Mouse (Mus musculus): ENCODE data around the gene Sin3b.
A peak's percentile ranks its signal among the peaks of the same experiment; 100 is the strongest.
"Not testable (repeated sequence)": the region's sequence is repeated elsewhere in the genome, so short reads cannot be mapped to it uniquely, and the experiment has no call there.

The Sin3b gene

DNA sequence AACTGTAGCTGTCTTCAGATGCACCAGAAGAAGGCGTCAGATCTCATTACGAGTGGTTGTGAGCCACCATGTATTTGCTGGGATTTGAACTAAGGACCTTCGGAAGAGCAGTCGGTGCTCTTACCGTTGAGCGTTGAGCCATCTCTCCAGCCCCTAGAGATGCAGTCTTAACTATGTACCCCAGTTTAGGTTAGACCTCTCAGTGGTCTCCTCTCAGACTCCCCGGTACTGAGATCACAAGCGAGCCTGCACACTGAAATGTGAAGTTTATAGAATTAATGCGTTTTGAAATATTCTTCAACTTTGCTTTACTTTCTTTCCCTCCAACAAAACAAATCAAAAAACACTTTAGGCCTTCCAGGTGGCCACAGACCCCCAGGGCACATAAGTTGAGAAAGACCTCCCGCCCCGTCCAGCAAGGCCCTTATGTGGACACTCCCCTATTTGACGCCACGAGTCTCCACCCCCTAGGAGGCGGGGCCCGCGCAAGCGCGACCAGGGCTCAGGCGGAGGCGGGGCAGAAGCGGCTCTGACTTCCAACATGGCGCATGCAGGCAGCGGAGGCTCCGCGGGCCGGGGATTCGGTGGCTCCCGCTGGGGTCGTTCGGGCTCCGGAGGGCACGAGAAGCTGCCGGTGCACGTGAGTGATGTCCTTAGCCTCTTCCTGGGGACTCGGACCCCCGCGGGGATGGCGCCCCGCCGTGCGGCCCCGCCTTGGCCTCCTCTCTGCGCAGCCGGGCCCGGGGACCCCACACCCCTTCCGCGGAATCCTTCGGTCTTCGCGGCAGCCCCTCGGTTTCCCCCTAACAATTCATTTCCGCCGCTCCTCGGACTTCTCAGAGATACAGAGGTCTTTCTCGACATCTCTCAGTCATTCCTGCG lies at the start of gene Sin3b:
Gene Sin3b, plus strand, starts transcription at position 517 of the 882 bp plus-strand sequence.
- DNase-seq (ENCODE audit: low spot score in 2 of 2) = peak; percentile 89 to 93

DNA sequence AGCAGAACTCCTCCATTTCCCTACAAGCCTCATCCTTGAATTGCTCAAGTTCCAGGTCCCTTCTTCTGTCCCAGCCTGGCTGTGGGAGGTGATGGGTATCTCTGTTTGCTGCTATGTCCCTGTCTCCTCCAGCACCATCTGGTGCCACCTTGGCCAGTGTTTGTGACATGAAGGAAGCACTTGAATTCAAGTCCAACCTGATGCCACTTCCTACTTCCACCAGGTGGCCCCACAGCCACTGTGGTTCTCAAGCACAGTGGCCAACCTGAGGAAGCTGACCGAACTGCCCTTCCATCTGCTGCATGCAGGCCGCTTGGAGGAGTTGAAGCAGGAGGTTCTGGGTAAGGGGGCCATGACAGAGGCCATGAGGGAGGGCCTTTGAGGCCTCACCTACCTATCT lies 48.9 kb upstream of the Sin3b start:
- DNase-seq (ENCODE audit: low spot score in 2 of 2) = no peak

DNA sequence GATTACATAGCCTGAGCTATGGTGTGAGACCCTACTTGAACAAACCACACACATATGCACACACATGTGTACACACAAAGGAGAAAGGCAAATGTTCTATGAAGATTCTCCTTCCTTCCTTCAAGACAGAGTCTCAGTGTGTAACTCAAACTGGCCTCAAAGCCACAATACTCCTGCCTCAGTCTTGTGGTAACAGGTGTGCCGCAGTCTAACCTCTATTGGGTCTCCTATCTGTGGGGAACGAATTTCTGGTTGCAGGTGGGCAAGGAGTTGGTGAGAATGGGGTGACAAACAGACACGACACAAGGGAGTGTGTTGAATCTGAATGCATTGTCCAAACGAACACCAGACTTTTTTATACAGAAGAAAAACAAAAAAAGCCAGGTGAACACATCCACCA lies 46.6 kb upstream of the Sin3b start:
- DNase-seq (ENCODE audit: low spot score in 2 of 2) = no peak

DNA sequence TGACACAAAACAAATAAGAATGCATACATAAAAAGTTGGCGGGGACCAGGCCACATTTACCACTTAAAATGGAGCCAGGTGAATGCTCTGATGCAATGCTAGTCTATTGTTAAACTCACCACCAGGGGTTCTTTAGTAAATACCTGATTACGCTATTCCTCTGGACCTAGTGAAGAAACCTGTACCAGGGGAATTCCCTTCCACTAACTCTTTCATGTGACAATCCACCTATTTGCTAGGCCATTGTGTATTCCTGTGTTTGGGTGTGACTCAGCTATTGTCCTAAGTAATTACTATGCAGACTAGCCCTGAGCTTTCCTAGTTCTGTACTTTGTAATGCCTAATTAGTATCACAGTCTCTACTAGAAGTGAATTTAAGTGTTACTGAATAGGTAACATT lies 46.2 kb upstream of the Sin3b start:
- not testable (repeated sequence) for DNase-seq (ENCODE audit: low spot score in 2 of 2)

DNA sequence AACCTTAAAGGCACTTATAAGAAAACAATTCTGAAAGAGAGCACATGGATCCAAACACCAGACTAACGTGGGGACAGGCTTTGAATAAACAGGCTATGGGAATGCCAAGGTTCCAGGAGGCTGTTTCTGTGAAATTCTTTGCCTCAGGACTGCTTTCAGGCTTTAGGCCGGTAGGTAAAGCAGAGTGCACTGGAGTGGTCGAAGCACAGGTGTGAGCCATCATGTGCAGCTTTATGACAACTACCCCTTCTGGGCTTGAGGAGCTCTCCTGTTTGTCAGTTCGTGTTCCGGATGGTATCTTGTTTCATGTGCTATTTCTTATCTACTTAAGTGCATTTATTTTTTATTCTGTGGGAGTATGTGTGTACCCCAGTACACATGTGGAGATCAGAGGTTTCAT lies 45.8 kb upstream of the Sin3b start:
- no peak for DNase-seq (ENCODE audit: low spot score in 2 of 2)

DNA sequence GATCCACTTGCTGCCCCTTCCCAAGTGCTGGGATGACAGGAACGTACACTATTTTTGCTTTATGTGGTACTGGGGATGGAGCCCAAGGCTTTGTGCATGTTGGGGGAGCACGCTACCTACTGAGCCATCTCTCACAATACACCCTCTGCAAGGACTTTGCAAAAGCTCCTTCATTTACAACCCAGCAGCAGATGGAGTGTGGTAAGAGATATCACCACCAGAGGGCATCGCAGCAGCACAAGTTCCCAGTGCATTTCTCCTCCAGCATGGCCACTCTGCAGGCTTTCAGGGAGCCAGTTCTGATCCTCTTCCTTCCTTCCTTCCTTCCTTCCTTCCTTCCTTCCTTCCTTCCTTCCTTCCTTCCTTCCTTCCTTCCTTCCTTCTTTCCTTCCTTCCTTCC lies 43.0 kb upstream of the Sin3b start:
- peak; percentile 58 to 86 for DNase-seq (ENCODE audit: low spot score in 2 of 2)

DNA sequence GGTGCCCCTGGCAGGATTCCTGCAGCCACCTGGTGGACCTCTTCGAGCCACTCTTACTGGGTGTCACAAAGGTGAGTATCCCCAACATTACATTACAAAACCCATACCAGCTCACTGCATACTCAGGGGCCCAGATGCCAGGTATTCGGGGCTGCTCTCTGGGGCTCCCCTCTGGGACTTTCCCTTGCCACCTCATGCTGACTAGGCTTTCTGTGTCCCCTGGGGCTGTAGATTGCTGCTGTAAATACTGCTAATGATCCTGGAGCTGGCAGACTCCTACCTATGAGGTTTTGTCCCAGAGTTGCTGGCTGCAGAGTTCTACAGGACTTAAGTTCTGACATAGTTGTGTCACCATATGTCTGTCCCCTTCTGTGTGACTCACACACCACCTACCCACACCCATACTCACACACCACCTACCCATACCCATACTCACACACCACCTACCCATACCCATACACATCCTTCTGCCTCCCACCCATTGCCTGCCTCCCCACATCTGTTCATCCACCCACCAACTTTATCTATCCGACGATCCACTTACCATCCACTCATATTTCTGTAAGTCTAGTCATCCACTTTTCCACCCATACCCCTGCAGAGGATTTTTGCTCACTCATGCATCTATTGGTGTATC lies 40.9 kb upstream of the Sin3b start:
- peak; percentile 24 to 28 for DNase-seq (ENCODE audit: low spot score in 2 of 2)

DNA sequence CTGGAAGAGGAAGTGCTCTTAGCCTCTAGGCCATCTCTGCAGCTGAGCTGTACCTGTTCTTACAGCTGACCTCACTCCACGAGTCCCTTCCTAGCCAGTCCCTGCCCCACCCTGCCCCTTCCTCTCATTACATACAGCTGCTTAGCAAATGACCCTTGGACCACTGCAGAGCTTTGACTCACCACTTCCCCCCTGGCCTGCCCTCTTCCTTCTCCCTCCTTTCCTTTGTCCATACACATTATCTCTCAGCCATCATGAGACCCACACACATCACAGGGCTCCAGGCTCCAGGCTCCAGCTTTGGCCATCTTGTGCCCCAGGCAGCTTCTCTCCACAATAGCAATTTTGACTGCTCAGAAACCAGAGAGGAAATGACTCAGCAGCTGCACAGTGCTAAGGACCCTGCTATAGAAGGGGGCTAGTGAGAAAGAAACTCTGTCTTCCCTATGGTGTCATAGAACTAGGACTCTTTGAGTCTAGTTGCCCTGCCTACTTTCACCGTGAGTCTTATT lies 40.0 kb upstream of the Sin3b start:
- no peak for DNase-seq (ENCODE audit: low spot score in 2 of 2)

DNA sequence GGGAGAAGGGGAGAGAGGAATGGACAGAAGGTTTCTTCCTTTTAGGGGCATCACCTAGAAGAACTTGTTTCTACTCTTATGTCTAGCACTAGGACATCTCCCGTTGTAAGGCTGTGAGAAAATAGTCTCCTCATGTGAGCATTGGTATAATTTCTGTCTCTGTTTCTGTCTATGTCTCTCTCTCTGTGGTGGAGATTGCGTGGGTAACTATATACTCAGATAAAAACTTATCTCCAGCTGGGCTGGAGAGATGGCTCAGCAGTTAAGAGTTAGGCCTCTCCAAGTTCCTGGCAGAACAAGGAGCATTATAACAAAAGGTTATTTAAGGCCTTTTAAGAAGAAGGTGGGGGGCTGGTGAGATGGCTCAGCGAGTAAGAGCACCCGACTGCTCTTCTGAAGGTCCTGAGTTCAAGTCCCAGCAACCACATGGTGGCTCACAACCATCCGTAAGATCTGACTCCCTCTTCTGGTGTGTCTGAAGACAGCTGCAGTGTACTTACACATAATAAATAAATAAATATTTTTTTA lies 39.4 kb upstream of the Sin3b start:
- peak in 1 of 2 experiments; percentile 21 for DNase-seq (ENCODE audit: low spot score in 2 of 2)

DNA sequence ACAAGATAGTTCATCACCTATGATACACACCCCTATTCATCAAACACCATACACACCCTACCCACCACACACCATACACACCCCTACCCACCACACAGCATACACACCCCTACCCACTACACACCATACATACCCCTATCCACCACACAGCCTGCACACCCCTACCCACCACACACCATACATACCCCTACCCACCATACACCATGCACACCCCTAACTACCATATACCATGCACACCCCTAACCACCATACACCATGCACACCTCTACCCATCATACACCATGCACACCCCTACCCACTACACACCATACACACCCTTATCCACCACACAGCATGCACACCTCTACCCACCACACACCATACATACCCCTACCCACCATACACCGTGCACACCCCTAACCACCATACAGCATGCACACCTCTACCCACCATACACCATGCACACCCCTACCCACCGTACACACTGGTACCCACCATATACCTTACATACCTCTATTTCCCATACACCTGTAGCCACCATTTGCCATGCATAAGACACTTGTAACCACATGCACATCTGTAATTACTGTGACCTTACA lies 24.6 kb upstream of the Sin3b start:
- DNase-seq (ENCODE audit: low spot score in 2 of 2) = no peak

DNA sequence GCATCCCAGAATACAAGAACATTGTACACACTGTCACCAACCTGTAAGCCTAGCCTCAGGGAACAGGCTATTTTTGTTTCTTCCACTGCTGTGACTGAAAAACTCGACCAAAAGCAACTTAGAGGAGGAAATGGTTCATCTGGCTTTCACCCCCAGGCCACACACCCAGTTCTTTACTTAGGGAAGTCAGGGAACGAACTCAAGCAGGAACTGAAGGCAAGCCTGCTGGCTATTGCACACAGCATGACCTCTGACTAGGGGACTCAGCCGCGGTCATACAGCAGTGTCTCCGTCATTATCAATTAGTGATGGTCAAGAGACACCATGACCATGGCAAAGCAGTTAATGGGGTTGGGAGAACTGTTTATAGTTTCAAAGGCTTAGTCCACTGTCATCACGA lies 10.5 kb upstream of the Sin3b start:
- DNase-seq (ENCODE audit: low spot score in 2 of 2) = no peak

DNA sequence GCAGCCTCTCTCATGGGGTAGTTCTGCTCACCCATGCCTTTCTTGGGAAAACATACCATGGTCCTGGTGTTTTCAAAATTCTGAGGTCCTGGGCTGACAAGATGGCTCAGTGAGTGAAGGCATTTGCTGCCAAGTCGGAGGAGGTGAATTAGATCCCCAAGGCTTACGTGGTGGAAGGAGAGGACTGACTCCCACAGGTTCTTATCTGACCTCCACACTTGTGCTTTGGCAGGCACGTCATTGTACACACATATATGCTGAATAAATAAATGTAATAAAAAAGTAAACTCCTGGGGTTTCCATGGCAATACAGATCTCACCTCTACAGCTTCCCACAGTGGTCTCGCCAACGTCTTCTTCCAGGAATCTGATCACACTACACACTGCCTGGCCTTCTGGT lies 6.5 kb upstream of the Sin3b start:
- DNase-seq (ENCODE audit: low spot score in 2 of 2) = no peak

DNA sequence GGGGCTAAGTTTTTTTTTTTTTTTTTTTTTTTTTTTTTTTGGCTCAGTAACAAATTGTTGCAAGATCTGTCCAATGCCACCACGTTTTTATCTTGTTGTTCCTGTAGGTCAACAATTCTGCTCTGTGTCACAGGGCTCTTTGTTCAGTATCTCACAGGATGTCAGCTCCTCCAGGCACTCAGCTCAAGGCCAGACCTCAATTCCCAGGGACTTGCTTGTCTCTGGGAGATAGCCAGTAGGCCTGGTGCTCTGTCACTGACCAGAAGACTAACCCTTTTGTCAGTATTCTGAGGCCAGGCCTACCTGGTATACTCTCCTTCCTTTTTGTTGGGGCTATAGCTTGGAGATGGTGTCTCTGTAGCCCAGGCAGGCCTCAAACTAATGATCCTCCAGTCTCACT lies 2.5 kb upstream of the Sin3b start:
- no peak for DNase-seq (ENCODE audit: low spot score in 2 of 2)

DNA sequence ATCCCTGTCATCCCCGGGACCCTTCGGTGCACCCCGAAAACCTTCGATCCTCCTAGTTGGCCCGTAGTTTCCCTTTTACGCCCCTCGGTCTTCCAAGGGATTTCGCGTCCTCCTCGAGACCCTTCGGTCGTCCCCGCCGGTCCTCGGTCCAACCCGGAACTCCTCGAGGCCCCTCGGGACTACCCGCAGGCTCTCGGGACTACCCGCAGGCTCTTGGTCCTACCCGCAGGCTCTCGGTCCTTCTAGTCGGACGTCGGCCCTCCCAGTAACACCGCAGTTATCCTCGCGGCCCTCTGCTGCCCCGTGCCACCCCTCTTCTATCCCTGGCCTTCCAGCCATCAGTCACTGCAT lies 541 bp downstream of the Sin3b start:
- DNase-seq (ENCODE audit: low spot score in 2 of 2) = no peak

DNA sequence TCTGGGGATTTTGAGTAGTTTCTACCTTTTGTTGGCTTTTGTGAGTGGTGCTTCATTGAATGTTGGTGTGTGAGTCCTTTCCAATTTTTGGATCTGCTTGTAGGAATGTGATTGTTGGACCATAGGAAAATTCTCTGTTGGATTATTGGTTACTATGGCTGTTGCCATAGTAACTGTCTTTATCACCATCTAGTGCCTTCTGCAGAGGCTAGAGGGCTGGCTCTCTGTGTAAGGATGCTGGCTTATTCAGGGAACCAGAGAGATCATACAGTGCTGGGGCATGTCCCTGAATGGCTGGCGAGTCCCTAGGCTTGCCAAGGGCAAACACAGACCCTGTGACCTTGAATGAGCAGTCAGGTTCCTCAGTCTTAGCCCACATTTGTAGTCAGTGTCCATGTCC lies 5.6 kb downstream of the Sin3b start:
- no peak for DNase-seq (ENCODE audit: low spot score in 2 of 2)

DNA sequence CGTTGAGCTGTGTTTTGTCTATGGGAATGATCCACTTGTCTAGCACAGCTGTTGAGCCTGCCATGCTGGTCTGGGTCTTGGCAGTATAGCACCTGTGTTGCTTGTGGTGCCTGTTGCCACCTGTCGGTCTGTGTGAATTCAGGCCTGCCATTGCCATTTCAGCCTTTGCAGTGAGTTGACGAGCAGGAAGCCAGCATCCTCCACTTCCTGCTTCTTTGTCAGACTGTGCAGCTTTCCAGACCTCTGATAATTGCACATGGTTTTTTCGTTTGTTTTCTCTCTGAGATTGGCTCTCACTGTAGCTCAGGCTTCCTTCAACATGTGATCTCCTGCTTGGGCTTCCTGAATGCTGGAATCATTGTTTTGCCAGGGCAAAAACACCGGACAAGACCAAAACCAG lies 11.9 kb downstream of the Sin3b start:
- DNase-seq (ENCODE audit: low spot score in 2 of 2) = no peak

DNA sequence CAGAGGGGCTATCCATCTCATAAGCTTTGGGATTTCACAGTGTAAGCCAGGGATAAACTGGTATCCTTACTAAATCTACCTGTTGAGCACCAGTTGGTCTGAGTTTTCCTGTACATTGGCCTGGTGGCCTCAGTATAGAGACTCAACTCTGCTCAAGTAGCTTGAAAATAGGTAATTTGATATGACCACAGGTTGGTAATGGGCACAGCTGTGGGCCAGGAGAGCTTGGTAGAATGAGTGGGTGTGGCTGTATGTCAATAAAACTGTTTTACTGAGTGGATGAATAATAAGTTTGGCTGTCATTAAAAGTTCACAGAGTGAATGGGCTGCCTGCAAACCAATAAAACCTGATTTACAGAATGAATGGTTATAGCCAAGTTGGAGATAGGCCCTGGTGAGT lies 13.8 kb downstream of the Sin3b start:
- no peak for DNase-seq (ENCODE audit: low spot score in 2 of 2)

DNA sequence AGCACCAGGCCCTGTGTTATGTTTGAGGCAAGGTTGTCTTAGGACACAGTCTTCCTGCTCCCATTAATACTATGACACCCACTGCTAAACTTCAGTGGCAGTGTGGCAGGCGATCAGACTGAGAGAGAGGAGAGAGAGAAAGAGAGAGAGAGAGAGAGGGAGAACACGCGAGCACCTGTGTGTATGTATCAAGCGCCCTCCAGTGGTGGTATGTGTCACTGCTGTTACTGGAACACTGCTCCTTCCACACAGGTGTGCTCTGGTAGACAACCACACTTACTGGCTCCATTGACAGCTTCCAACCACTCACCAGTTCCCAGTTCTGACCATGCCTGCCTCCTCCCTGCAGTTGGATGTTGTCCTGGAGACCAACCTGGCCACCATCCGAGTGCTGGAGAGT lies 23.0 kb downstream of the Sin3b start:
- DNase-seq (ENCODE audit: low spot score in 2 of 2) = peak; percentile 32 to 61

DNA sequence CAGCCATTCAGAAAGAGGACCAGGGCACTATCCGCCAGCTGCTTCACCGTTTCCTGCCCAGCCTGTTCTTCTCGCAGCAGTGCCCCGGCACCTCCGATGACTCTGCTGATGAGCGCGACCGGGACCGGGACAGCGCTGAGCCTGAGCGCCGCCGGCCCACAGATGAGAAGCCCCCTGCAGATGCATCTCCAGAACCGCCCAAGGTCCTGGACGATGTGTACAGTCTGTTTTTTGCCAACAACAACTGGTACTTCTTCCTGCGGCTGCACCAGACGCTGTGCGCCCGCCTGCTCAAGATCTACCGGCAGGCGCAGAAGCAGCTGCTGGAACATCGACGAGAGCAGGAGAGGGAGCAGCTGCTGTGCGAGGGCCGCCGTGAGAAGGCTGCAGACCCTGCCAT lies 26.8 kb downstream of the Sin3b start:
- no peak for DNase-seq (ENCODE audit: low spot score in 2 of 2)

DNA sequence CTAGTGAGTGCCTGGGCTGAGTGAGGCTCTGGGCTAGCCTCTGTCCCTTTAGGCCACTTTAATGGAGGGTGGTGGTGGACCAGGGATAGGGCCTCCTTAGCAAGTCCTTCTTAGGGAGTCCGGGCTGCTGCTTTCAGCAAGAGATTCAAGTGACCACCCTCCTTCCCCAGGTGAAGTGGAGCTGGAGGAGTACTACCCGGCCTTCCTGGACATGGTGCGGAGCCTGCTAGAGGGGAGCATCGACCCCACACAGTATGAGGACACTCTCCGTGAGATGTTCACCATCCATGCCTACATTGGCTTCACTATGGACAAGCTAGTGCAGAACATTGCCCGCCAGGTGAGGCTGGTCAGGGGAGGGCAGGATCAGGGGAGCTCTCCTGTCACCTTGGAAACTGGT lies 27.2 kb downstream of the Sin3b start:
- no peak for DNase-seq (ENCODE audit: low spot score in 2 of 2)

DNA sequence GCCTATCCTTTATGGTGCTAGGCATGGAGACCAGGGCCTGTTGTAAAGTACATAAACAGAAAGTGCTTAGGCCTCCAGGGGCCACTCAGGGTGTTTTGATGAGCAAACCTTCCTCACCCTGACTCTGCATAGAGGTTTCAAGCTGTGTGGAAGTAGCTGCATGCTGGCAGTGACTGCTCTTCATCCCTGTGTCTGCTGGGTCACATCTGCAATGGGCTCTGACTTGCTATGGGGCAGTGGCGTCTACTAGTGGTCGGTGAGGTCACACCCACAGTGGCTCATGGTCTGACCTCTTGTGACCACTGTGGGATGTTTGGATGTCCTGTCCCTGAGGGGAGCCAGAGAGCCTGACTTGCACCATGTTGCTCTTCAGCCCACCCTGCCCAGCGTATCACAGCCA lies 28.0 kb downstream of the Sin3b start:
- DNase-seq (ENCODE audit: low spot score in 2 of 2) = no peak

DNA sequence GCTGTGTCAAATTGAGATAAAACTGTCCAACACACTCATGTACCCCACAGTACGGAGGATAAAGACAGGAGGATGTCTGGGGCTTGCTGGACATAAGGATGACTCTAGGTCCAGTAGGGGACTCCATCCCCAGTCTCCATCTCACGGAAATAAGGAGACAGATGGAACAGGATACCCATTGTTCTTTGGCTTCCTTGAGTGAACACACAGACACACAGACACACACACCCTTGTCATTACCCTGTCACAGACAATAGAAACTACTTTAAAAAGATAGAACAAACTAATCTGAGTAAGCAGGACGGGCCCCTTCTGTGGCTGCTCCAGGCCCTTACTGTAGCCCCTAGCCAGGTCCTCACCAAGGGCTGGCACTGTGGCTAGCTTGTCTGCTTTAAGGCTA lies 29.2 kb downstream of the Sin3b start:
- DNase-seq (ENCODE audit: low spot score in 2 of 2) = no peak

DNA sequence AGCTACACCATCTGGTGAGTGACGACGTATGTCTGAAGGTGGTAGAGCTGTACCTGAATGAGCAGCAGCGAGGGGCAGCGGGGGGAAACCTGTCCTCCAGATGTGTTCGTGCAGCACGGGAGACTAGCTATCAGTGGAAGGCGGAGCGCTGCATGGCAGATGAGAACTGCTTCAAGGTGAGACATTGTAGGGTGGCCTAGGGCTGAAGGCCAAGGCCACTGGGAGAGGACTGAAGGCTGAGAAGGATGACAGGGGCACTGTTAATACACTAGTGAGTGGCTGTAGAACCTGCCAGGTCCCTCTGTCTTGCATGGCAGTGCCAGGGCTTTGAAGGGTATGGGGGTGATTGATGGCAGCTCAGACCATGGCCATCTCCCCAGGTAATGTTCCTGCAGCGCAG lies 30.1 kb downstream of the Sin3b start:
- no peak for DNase-seq (ENCODE audit: low spot score in 2 of 2)

All from frontal cortex, postnatal 36 days (tissue).